Mouse (Mus musculus) midbrain, embryonic 15.5 days (tissue): ENCODE results near the gene Brsk1. TPM values are rescaled to one million over a fixed set of nuclear protein-coding genes. Genes with fewer than 3 reads are reported as not detected.

Experiments used
- ATAC-seq: fragments of 200-750 bp; cut with Nextera tagmentation; replicated peaks from 2 replicates; pipeline ENCODE4 v1.8.0; 2017; ENCODE audit warnings: moderate TSS enrichment
- H3K27ac ChIP-seq: fragments of 300-500 bp; sonication (generic); 2 replicates; pipeline ENCODE4 v1.5.1; 2015; ENCODE audit warnings: mild to moderate bottlenecking, inconsistent platforms
- H3K27me3 ChIP-seq: fragments of 300-500 bp; sonication (generic); replicated peaks from 2 replicates; pipeline ENCODE4 v1.6.1; 2015; ENCODE audit warnings: inconsistent platforms
- H3K36me3 ChIP-seq: fragments of 300-500 bp; sonication (generic); replicated peaks from 2 replicates; pipeline ENCODE4 v1.6.1; 2015; ENCODE audit warnings: inconsistent platforms
- H3K4me1 ChIP-seq: fragments of 300-500 bp; sonication (generic); 2 replicates; pipeline ENCODE4 v1.6.1; 2015; ENCODE audit warnings: inconsistent platforms
- H3K4me2 ChIP-seq: fragments of 300-500 bp; sonication (generic); 2 replicates; pipeline ENCODE4 v1.6.1; 2015; ENCODE audit warnings: inconsistent platforms, mild to moderate bottlenecking, moderate library complexity
- H3K4me3 ChIP-seq: fragments of 300-500 bp; sonication (generic); 2 replicates; pipeline ENCODE4 v1.5.1; 2015; ENCODE audit warnings: mild to moderate bottlenecking, inconsistent platforms
- H3K9ac ChIP-seq: fragments of 300-500 bp; sonication (generic); 2 replicates; pipeline ENCODE4 v1.6.1; 2015; ENCODE audit warnings: mild to moderate bottlenecking, inconsistent platforms
- H3K9me3 ChIP-seq: fragments of 300-500 bp; sonication (generic); 2 replicates; pipeline ENCODE4 v1.6.1; 2016; ENCODE audit warnings: inconsistent platforms
- WGBS: fragments of 180-500 bp; shearing (Covaris S2); methylation state at CpG from one replicate; pipeline ENCODE4 v1.1.7; 2015; ENCODE audit warnings: mixed read lengths; 5-methylcytosine and 5-hydroxymethylcytosine counted together
- polyA plus RNA-seq: library from polyadenylated mRNA; unstranded; fragments of >200 nt; fragmentation: Nextera tagmentation; extraction: Ambion mirVana; gene quantifications from 2 replicates; pipeline ENCODE4 v1.2.1, GENCODE M21; 2015

Gene Brsk1
- 8.6 TPM in 2 replicates for polyA plus RNA-seq

GRCm38 (mm10) chr7:4690387-4690786, at the start of gene Brsk1:
TSS of gene Brsk1 (plus strand) at chr7:4690604.
- Histone ChIP-seq H3K4me1 (peaks cover 19% of the 10 kb centered on the region), H3K27me3 (no peaks in the 10 kb centered on the region), H3K4me2 (peak within 1 kb of the TSS; percentile 81), H3K4me3 (peak within 1 kb of the TSS; percentile 89), H3K9ac (peak within 1 kb of the TSS; percentile 100), H3K9me3 (no peaks in the 10 kb centered on the region), H3K36me3 (peaks cover 20% of the 10 kb centered on the region), H3K27ac (peak within 1 kb of the TSS; percentile 93)
- peak; percentile 90 for ATAC-seq
- 0% methylated on average over 6 of the region's 18 CpGs for WGBS

GRCm38 (mm10) chr7:4641155-4641554, 49.2 kb upstream of the Brsk1 start:
- no peak for ATAC-seq
- no peak overlapping the region for H3K9ac ChIP-seq
- H3K9me3 ChIP-seq = no peaks in the 10 kb centered on the region
- H3K27me3 ChIP-seq = no peaks in the 10 kb centered on the region
- no peak overlapping the region for H3K4me3 ChIP-seq
- no peak overlapping the region for H3K27ac ChIP-seq
- H3K4me2 ChIP-seq = no peak overlapping the region
- no peaks in the 10 kb centered on the region for H3K4me1 ChIP-seq
- peaks cover 52% of the 10 kb centered on the region for H3K36me3 ChIP-seq
- WGBS = 83% methylated on average over 11 of the region's 11 CpGs

GRCm38 (mm10) chr7:4641956-4642355, 48.4 kb upstream of the Brsk1 start:
- no peak for ATAC-seq
- Histone ChIP-seq H3K9ac (no peak overlapping the region), H3K4me1 (no peaks in the 10 kb centered on the region), H3K9me3 (no peaks in the 10 kb centered on the region), H3K4me3 (no peak overlapping the region), H3K27me3 (no peaks in the 10 kb centered on the region), H3K27ac (no peak overlapping the region), H3K36me3 (peaks cover 54% of the 10 kb centered on the region), H3K4me2 (no peak overlapping the region)
- 91% methylated on average over 7 of the region's 7 CpGs for WGBS

- Histone ChIP-seq H3K36me3 (peaks cover 51% of the 10 kb centered on the region), H3K4me2 (no peak overlapping the region), H3K9me3 (no peaks in the 10 kb centered on the region), H3K4me1 (no peaks in the 10 kb centered on the region), H3K27ac (no peak overlapping the region), H3K27me3 (no peaks in the 10 kb centered on the region), H3K4me3 (no peak overlapping the region), H3K9ac (no peak overlapping the region)
- no peak for ATAC-seq
- 92% methylated on average over 6 of the region's 6 CpGs for WGBS
Measured at GRCm38 (mm10) chr7:4643225-4643624, 47.2 kb upstream of the Brsk1 start.

GRCm38 (mm10) chr7:4646806-4647205, 43.6 kb upstream of the Brsk1 start:
- Histone ChIP-seq H3K4me2 (no peak overlapping the region), H3K27ac (no peak overlapping the region)

GRCm38 (mm10) chr7:4647291-4647690, 43.1 kb upstream of the Brsk1 start:
- no peak overlapping the region for H3K4me3 ChIP-seq
- H3K4me2 ChIP-seq = no peak overlapping the region
- no peaks in the 10 kb centered on the region for H3K9me3 ChIP-seq
- no peaks in the 10 kb centered on the region for H3K27me3 ChIP-seq
- H3K4me1 ChIP-seq = peaks cover 2% of the 10 kb centered on the region; the same call in 1 of the 2 replicates
- H3K27ac ChIP-seq = no peak overlapping the region
- 81% methylated on average over 6 of the region's 6 CpGs for WGBS
- H3K36me3 ChIP-seq = peaks cover 23% of the 10 kb centered on the region; the same call in 1 of the 2 replicates
- ATAC-seq = no peak
- no peak overlapping the region for H3K9ac ChIP-seq

More at GRCm38 (mm10) chr7:4646806-4647205, 43.6 kb upstream of the Brsk1 start:
- ATAC-seq = no peak
- H3K4me1 ChIP-seq = peaks cover 1% of the 10 kb centered on the region; the same call in 1 of the 2 replicates
- no peak overlapping the region for H3K9ac ChIP-seq
- H3K9me3 ChIP-seq = no peaks in the 10 kb centered on the region
- peaks cover 24% of the 10 kb centered on the region; the same call in 1 of the 2 replicates for H3K36me3 ChIP-seq
- no peak overlapping the region for H3K4me3 ChIP-seq
- WGBS = 91% methylated on average over 3 of the region's 3 CpGs
- no peaks in the 10 kb centered on the region for H3K27me3 ChIP-seq

GRCm38 (mm10) chr7:4647992-4648391, 42.4 kb upstream of the Brsk1 start:
- H3K36me3 ChIP-seq = peaks cover 19% of the 10 kb centered on the region; the same call in 1 of the 2 replicates

GRCm38 (mm10) chr7:4651581-4651980, 38.8 kb upstream of the Brsk1 start:
- no peak overlapping the region for H3K9ac ChIP-seq
- H3K4me1 ChIP-seq = peaks cover 23% of the 10 kb centered on the region
- no peak overlapping the region for H3K4me2 ChIP-seq
- H3K36me3 ChIP-seq = peaks cover 1% of the 10 kb centered on the region; the same call in 1 of the 2 replicates
- no peaks in the 10 kb centered on the region for H3K9me3 ChIP-seq
- WGBS = 87% methylated on average over 8 of the region's 8 CpGs
- H3K27me3 ChIP-seq = no peaks in the 10 kb centered on the region
- ATAC-seq = no peak
- H3K4me3 ChIP-seq = no peak overlapping the region
- H3K27ac ChIP-seq = no peak overlapping the region

More at GRCm38 (mm10) chr7:4647992-4648391, 42.4 kb upstream of the Brsk1 start:
- no peak overlapping the region for H3K4me3 ChIP-seq
- H3K9ac ChIP-seq = no peak overlapping the region
- H3K27me3 ChIP-seq = no peaks in the 10 kb centered on the region
- peaks cover 8% of the 10 kb centered on the region; the same call in 1 of the 2 replicates for H3K4me1 ChIP-seq
- no peak overlapping the region for H3K27ac ChIP-seq
- ATAC-seq = no peak
- no peak overlapping the region for H3K4me2 ChIP-seq
- 90% methylated on average over 2 of the region's 2 CpGs for WGBS
- no peaks in the 10 kb centered on the region for H3K9me3 ChIP-seq

GRCm38 (mm10) chr7:4652726-4653125, 37.7 kb upstream of the Brsk1 start:
- Histone ChIP-seq H3K9me3 (no peaks in the 10 kb centered on the region), H3K36me3 (no peaks in the 10 kb centered on the region), H3K27me3 (no peaks in the 10 kb centered on the region), H3K27ac (no peak overlapping the region), H3K4me1 (peaks cover 34% of the 10 kb centered on the region), H3K4me3 (no peak overlapping the region), H3K9ac (no peak overlapping the region), H3K4me2 (no peak overlapping the region)
- WGBS = 93% methylated on average over 5 of the region's 5 CpGs
- ATAC-seq = no peak

GRCm38 (mm10) chr7:4653351-4653750, 37.1 kb upstream of the Brsk1 start:
- WGBS = 85% methylated on average over 5 of the region's 5 CpGs
- H3K9me3 ChIP-seq = no peaks in the 10 kb centered on the region
- no peak overlapping the region for H3K9ac ChIP-seq
- no peaks in the 10 kb centered on the region for H3K36me3 ChIP-seq
- H3K4me2 ChIP-seq = no peak overlapping the region
- no peaks in the 10 kb centered on the region for H3K27me3 ChIP-seq
- no peak overlapping the region for H3K27ac ChIP-seq
- no peak for ATAC-seq
- peaks cover 38% of the 10 kb centered on the region for H3K4me1 ChIP-seq
- H3K4me3 ChIP-seq = no peak overlapping the region

GRCm38 (mm10) chr7:4653780-4654179, 36.6 kb upstream of the Brsk1 start:
- Histone ChIP-seq H3K27me3 (no peaks in the 10 kb centered on the region), H3K27ac (no peak overlapping the region), H3K4me3 (no peak overlapping the region), H3K9me3 (no peaks in the 10 kb centered on the region), H3K4me1 (peaks cover 38% of the 10 kb centered on the region), H3K36me3 (no peaks in the 10 kb centered on the region), H3K9ac (no peak overlapping the region), H3K4me2 (no peak overlapping the region)
- ATAC-seq = no peak
- WGBS = 90% methylated on average over 7 of the region's 7 CpGs

GRCm38 (mm10) chr7:4654221-4654620, 36.2 kb upstream of the Brsk1 start:
- ATAC-seq = no peak
- H3K4me1 ChIP-seq = peaks cover 38% of the 10 kb centered on the region
- no peak overlapping the region for H3K9ac ChIP-seq
- no peak overlapping the region for H3K4me3 ChIP-seq
- no peak overlapping the region for H3K27ac ChIP-seq
- H3K27me3 ChIP-seq = no peaks in the 10 kb centered on the region
- no peak overlapping the region for H3K4me2 ChIP-seq
- no peaks in the 10 kb centered on the region for H3K36me3 ChIP-seq
- H3K9me3 ChIP-seq = no peaks in the 10 kb centered on the region
- 91% methylated on average over 2 of the region's 2 CpGs for WGBS

- no peak for ATAC-seq
- no peak overlapping the region for H3K9ac ChIP-seq
- WGBS = 96% methylated on average over 4 of the region's 4 CpGs
Measured at GRCm38 (mm10) chr7:4655393-4655792, 35.0 kb upstream of the Brsk1 start.

More at GRCm38 (mm10) chr7:4655393-4655792, 35.0 kb upstream of the Brsk1 start:
- Histone ChIP-seq H3K4me1 (peaks cover 46% of the 10 kb centered on the region), H3K27ac (no peak overlapping the region), H3K36me3 (no peaks in the 10 kb centered on the region), H3K4me3 (no peak overlapping the region), H3K9me3 (no peaks in the 10 kb centered on the region), H3K27me3 (no peaks in the 10 kb centered on the region), H3K4me2 (no peak overlapping the region)
